Mouse (Mus musculus) liver (tissue): ENCODE measurements at regions not wholly inside any gene's neighbourhood (a gene's known extent, or its start where the extent isn't known, plus 50 kb on each side); places are given as distances from the start of the nearest gene placed in this dataset.

Experiments used
- DNase-seq: peaks from one replicate; pipeline ENCODE4 v3.0.0-alpha.2; 2020; ENCODE audit warnings: mixed read lengths

- no peak for DNase-seq
These were observed 163.5 kb downstream of the Maf start for GRCm38 (mm10) chr8:115544067-115544466.

GRCm38 (mm10) chr8:115542935-115543334 lies 164.7 kb downstream of the Maf start:
- no peak for DNase-seq

GRCm38 (mm10) chr8:115539600-115539999 lies 168.0 kb downstream of the Maf start:
- no peak for DNase-seq

- DNase-seq: no peak
These were observed 169.4 kb downstream of the Maf start for GRCm38 (mm10) chr8:115538236-115538635.

- no peak for DNase-seq
These were observed 169.8 kb downstream of the Maf start for GRCm38 (mm10) chr8:115537761-115538160.

- DNase-seq: no peak
These were observed 170.8 kb downstream of the Maf start for GRCm38 (mm10) chr8:115536554-115537346.

- DNase-seq: no peak
These were observed 171.6 kb downstream of the Maf start for GRCm38 (mm10) chr8:115536001-115536400.

- DNase-seq: no peak
These were observed 173.6 kb downstream of the Maf start for GRCm38 (mm10) chr8:115534030-115534429.

GRCm38 (mm10) chr8:115531343-115531742 lies 176.3 kb downstream of the Maf start:
- no peak for DNase-seq

GRCm38 (mm10) chr8:115529568-115530342 lies 177.8 kb downstream of the Maf start:
- DNase-seq: no peak

GRCm38 (mm10) chr8:115528879-115529278 lies 178.7 kb downstream of the Maf start:
- DNase-seq: no peak

GRCm38 (mm10) chr8:115525149-115525548 lies 182.4 kb downstream of the Maf start:
- DNase-seq: no peak

GRCm38 (mm10) chr8:115524713-115525112 lies 182.9 kb downstream of the Maf start:
- DNase-seq: no peak

GRCm38 (mm10) chr8:115522527-115522926 lies 185.1 kb downstream of the Maf start:
- DNase-seq: no peak

- DNase-seq: no peak
These were observed 191.9 kb downstream of the Maf start for GRCm38 (mm10) chr8:115515647-115516046.

GRCm38 (mm10) chr8:115514485-115514884 lies 193.1 kb downstream of the Maf start:
- no peak for DNase-seq

- no peak for DNase-seq
These were observed 200.4 kb downstream of the Maf start for GRCm38 (mm10) chr8:115507180-115507579.

GRCm38 (mm10) chr8:115506741-115507140 lies 200.9 kb downstream of the Maf start:
- DNase-seq: peak; percentile 23

- no peak for DNase-seq
These were observed 211.6 kb downstream of the Maf start for GRCm38 (mm10) chr8:115496016-115496415.

- DNase-seq: no peak
These were observed 213.2 kb downstream of the Maf start for GRCm38 (mm10) chr8:115494353-115494752.

GRCm38 (mm10) chr8:115486904-115487303 lies 220.7 kb downstream of the Maf start:
- no peak for DNase-seq

- no peak for DNase-seq
These were observed 226.5 kb downstream of the Maf start for GRCm38 (mm10) chr8:115481136-115481535.

- DNase-seq: no peak
These were observed 229.1 kb downstream of the Maf start for GRCm38 (mm10) chr8:115478406-115479060.

- no peak for DNase-seq
These were observed 231.5 kb downstream of the Maf start for GRCm38 (mm10) chr8:115476071-115476470.
